ENCODE assay signal across 7 mouse cellular contexts in the genomic region with DNA sequence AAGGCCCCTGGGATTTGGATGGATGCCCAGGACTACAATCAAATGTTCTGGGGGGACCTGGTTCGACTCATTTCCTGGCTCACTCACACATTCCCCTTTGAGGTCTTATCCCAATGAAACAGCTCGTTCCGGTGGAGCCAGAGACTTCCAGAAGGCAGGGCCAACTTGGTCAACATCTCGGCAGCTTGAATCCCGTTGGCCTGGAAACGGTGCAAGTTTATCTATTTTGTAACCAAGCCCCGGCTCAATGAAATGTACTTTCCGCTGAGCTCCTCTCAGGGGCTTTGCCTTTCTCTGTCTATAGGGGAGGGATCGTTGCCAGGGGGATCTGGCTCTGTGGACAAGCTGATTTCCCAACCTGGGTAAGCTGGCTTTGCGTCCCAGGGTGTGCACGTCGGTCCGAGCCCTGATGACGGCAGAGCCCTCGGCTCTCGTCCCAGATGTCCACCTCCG.
DNase-seq lines count a peak whose midpoint lies in the region; ATAC-seq lines count a peak whose summit lies in the region.

No protein-coding gene starts in this region.

- H3K9ac ChIP-seq in forebrain, embryonic 13.5 days, result no peak overlapping the region
- H3K9ac ChIP-seq in heart, embryonic 16.5 days (ENCODE audit: low read length), result no peak overlapping the region
- no peak overlapping the region for H3K9ac ChIP-seq in liver, embryonic 13.5 days

- ATAC-seq in forebrain, embryonic 13.5 days, result no peak
- ATAC-seq in heart, embryonic 16.5 days (replicated peaks; ENCODE audit: extremely low read depth, insufficient read depth, low FRiP score), result peak; percentile 32
- ATAC-seq in liver, embryonic 13.5 days (ENCODE audit: low read depth), result peak; percentile 44

- no peak overlapping the region for H3K4me3 ChIP-seq in forebrain, embryonic 13.5 days
- H3K4me3 ChIP-seq in heart, embryonic 16.5 days (ENCODE audit: low read length), result no peak overlapping the region
- no peak overlapping the region for H3K4me3 ChIP-seq in liver, embryonic 13.5 days (replicated peaks)

- WGBS in forebrain, embryonic 13.5 days, result 52% methylated on average over 17 of the region's 17 CpGs
- WGBS in heart, embryonic 16.5 days, result 38% methylated on average over 17 of the region's 17 CpGs
- 63% methylated on average over 17 of the region's 17 CpGs for WGBS in liver, embryonic 13.5 days (ENCODE audit: insufficient replicate concordance)

- peaks cover 56% of the 10 kb centered on the region for H3K4me1 ChIP-seq in forebrain, embryonic 13.5 days
- H3K4me1 ChIP-seq in heart, embryonic 16.5 days (ENCODE audit: control insufficient read depth, insufficient read depth, low read length), result peaks cover 51% of the 10 kb centered on the region
- H3K4me1 ChIP-seq in liver, embryonic 13.5 days (replicated peaks), result peaks cover 36% of the 10 kb centered on the region

- H3K27ac ChIP-seq in forebrain, embryonic 13.5 days, result peak overlapping the region; percentile 35; the same call in 1 of the 2 replicates
- H3K27ac ChIP-seq in heart, embryonic 16.5 days (ENCODE audit: low read length), result no peak overlapping the region; the same call in 1 of the 2 replicates
- peak overlapping the region; percentile 27; the same call in 1 of the 2 replicates for H3K27ac ChIP-seq in liver, embryonic 13.5 days

- intact Hi-C loops in left cerebral cortex, postnatal 14 days (cut with DNase I), result loop anchor here (10.0 kb wide), 1 partner anchor 76 kb away; a partner anchor contains a TSS

- DNase-seq in left cerebral cortex, postnatal 14 days (ENCODE audit: low spot score in 2 of 2), result peak; percentile 40 to 65
- DNase-seq in left cerebral cortex, adult 8-10 months (ENCODE audit: low spot score in 2 of 2), result no peak
- DNase-seq in liver, embryonic 13.5 days, result no peak
- peak; percentile 27 to 39 for DNase-seq in right cerebral cortex, adult 2 months (ENCODE audit: low spot score in 2 of 2)
- DNase-seq in retina, embryonic 14.5 days (ENCODE audit: low spot score), result no peak

- no peaks in the 10 kb centered on the region for H3K36me3 ChIP-seq in forebrain, embryonic 13.5 days (ENCODE audit: poor library complexity, severe bottlenecking)
- H3K36me3 ChIP-seq in heart, embryonic 16.5 days (ENCODE audit: control insufficient read depth, insufficient read depth), result no peaks in the 10 kb centered on the region
- no peaks in the 10 kb centered on the region for H3K36me3 ChIP-seq in liver, embryonic 13.5 days

- H3K9me3 ChIP-seq in forebrain, embryonic 13.5 days (replicated peaks), result no peaks in the 10 kb centered on the region
- no peaks in the 10 kb centered on the region for H3K9me3 ChIP-seq in heart, embryonic 16.5 days (replicated peaks; ENCODE audit: control insufficient read depth, low read length)
- no peaks in the 10 kb centered on the region for H3K9me3 ChIP-seq in liver, embryonic 13.5 days (replicated peaks)

- no peak overlapping the region for H3K4me2 ChIP-seq in forebrain, embryonic 13.5 days
- H3K4me2 ChIP-seq in heart, embryonic 16.5 days (ENCODE audit: low read depth, low read length), result no peak overlapping the region
- H3K4me2 ChIP-seq in liver, embryonic 13.5 days, result no peak overlapping the region

- H3K27me3 ChIP-seq in forebrain, embryonic 13.5 days, result peaks cover 21% of the 10 kb centered on the region
- H3K27me3 ChIP-seq in heart, embryonic 16.5 days (ENCODE audit: control insufficient read depth, insufficient read depth, low read length), result peaks cover 6% of the 10 kb centered on the region; the same call in 1 of the 2 replicates
- H3K27me3 ChIP-seq in liver, embryonic 13.5 days, result peaks cover 61% of the 10 kb centered on the region

Comparison
In these comparisons a context has a peak if more than half of its experiments do, and no peak if none do; other contexts are left out.
1. DNase-seq: peak in left cerebral cortex, postnatal 14 days (2 of 2) and right cerebral cortex, adult 2 months (2 of 2); none in left cerebral cortex, adult 8-10 months (0 of 2), liver, embryonic 13.5 days (single experiment) and retina, embryonic 14.5 days (single experiment).